Mouse (Mus musculus) left cerebral cortex, postnatal 25 days (tissue): ENCODE results near the gene Cd8b1. TPM values are rescaled to one million over a fixed set of nuclear protein-coding genes. Genes with fewer than 3 reads are reported as not detected.
A peak's percentile ranks its signal among the peaks of the same experiment; 100 is the strongest.
"Not testable (repeated sequence)": the region's sequence is repeated elsewhere in the genome, so short reads cannot be mapped to it uniquely, and the experiment has no call there.

Experiments used
- DNase-seq, 2 experiments: peaks; one replicate each; pipeline ENCODE4 v3.0.0; 2022; ENCODE audit warnings: low spot score in 2 of 2, mixed read lengths in 1 of 2
- intact Hi-C: fragments of 180-260 bp; cut with DNase I; formaldehyde crosslinking; loops from one replicate; pipeline ENCODE4 v1.15.1; 2025
- total RNA-seq, 2 experiments: library from RNA; stranded (reverse); gene quantifications; 2 replicates each; pipeline ENCODE4 v1.2.3; 2021

Gene Cd8b1
- total RNA-seq = not detected

- no peak for DNase-seq
- intact Hi-C loops = no loop called here
Observed at GRCm38 (mm10) chr6:71322491-71322921, at the start of gene Cd8b1. TSS of gene Cd8b1 (plus strand) at chr6:71322788.

- intact Hi-C loops = loop anchor here (5.0 to 10.0 kb wide), 4 partner anchors 121 to 551 kb away; partner anchors contain the start of genes Mrpl35 and Rnf103
Observed at GRCm38 (mm10) chr6:71273715-71274114, 48.9 kb upstream of the Cd8b1 start.

GRCm38 (mm10) chr6:71274621-71275020 is 48.0 kb upstream of the Cd8b1 start:
- no peak for DNase-seq
- intact Hi-C loops = loop anchor here (5.0 to 10.0 kb wide), 4 partner anchors 120 to 550 kb away; partner anchors contain the start of genes Mrpl35 and Rnf103

More at GRCm38 (mm10) chr6:71273715-71274114, 48.9 kb upstream of the Cd8b1 start:
- no peak for DNase-seq

GRCm38 (mm10) chr6:71279418-71279817 is 43.2 kb upstream of the Cd8b1 start:
- intact Hi-C loops = loop anchor here (10.0 kb wide), 2 partner anchors 115 to 545 kb away; partner anchors contain the start of gene Mrpl35
- no peak for DNase-seq

GRCm38 (mm10) chr6:71293509-71293908 is 29.1 kb upstream of the Cd8b1 start:
- DNase-seq = no peak
- intact Hi-C loops = no loop called here

- intact Hi-C loops = no loop called here
Observed at GRCm38 (mm10) chr6:71295303-71295702, 27.3 kb upstream of the Cd8b1 start.

GRCm38 (mm10) chr6:71298051-71298450 is 24.5 kb upstream of the Cd8b1 start:
- intact Hi-C loops = no loop called here
- DNase-seq = no peak

More at GRCm38 (mm10) chr6:71295303-71295702, 27.3 kb upstream of the Cd8b1 start:
- no peak for DNase-seq

GRCm38 (mm10) chr6:71298751-71299150 is 23.8 kb upstream of the Cd8b1 start:
- intact Hi-C loops = no loop called here
- DNase-seq = peak in 1 of 2 experiments; percentile 3

GRCm38 (mm10) chr6:71302097-71302731 is 20.4 kb upstream of the Cd8b1 start:
- no peak for DNase-seq
- intact Hi-C loops = no loop called here

- intact Hi-C loops = no loop called here
- DNase-seq = no peak
Observed at GRCm38 (mm10) chr6:71307486-71307885, 15.1 kb upstream of the Cd8b1 start.

GRCm38 (mm10) chr6:71321826-71322283 is 733 bp upstream of the Cd8b1 start, which contains the start of gene Smyd1:
TSS of gene Smyd1 (minus strand) at chr6:71322233.
- intact Hi-C loops = no loop called here
- no peak for DNase-seq

GRCm38 (mm10) chr6:71324816-71325215 is 2.2 kb downstream of the Cd8b1 start:
- intact Hi-C loops = no loop called here
- DNase-seq = no peak

- DNase-seq = no peak
- intact Hi-C loops = no loop called here
Observed at GRCm38 (mm10) chr6:71329881-71330280, 7.3 kb downstream of the Cd8b1 start.

GRCm38 (mm10) chr6:71330486-71330885 is 7.9 kb downstream of the Cd8b1 start:
- intact Hi-C loops = no loop called here
- no peak for DNase-seq

GRCm38 (mm10) chr6:71331491-71331890 is 8.9 kb downstream of the Cd8b1 start:
- DNase-seq, intact Hi-C loops: not testable (repeated sequence)

GRCm38 (mm10) chr6:71332236-71332965 is 9.8 kb downstream of the Cd8b1 start:
- intact Hi-C loops = no loop called here
- no peak for DNase-seq

- no peak for DNase-seq
- intact Hi-C loops = no loop called here
Observed at GRCm38 (mm10) chr6:71333031-71333430, 10.4 kb downstream of the Cd8b1 start.

GRCm38 (mm10) chr6:71333578-71334273 is 11.1 kb downstream of the Cd8b1 start:
- peak in 1 of 2 experiments; percentile 12 for DNase-seq
- intact Hi-C loops = no loop called here

- no peak for DNase-seq
- intact Hi-C loops = no loop called here
Observed at GRCm38 (mm10) chr6:71337666-71338065, 15.1 kb downstream of the Cd8b1 start.

- no peak for DNase-seq
- intact Hi-C loops = no loop called here
Observed at GRCm38 (mm10) chr6:71338941-71339340, 16.4 kb downstream of the Cd8b1 start.
